Mouse (Mus musculus) embryo, embryonic 10.5 days (tissue): ENCODE results near the gene Ddx3x.
"Not testable (repeated sequence)": the region's sequence is repeated elsewhere in the genome, so short reads cannot be mapped to it uniquely, and the experiment has no call there.

Experiments
- DNase-seq: peaks from one replicate; pipeline ENCODE4 v3.0.0-alpha.2; 2015; ENCODE audit warnings: low spot score

Ddx3x gene

DNA sequence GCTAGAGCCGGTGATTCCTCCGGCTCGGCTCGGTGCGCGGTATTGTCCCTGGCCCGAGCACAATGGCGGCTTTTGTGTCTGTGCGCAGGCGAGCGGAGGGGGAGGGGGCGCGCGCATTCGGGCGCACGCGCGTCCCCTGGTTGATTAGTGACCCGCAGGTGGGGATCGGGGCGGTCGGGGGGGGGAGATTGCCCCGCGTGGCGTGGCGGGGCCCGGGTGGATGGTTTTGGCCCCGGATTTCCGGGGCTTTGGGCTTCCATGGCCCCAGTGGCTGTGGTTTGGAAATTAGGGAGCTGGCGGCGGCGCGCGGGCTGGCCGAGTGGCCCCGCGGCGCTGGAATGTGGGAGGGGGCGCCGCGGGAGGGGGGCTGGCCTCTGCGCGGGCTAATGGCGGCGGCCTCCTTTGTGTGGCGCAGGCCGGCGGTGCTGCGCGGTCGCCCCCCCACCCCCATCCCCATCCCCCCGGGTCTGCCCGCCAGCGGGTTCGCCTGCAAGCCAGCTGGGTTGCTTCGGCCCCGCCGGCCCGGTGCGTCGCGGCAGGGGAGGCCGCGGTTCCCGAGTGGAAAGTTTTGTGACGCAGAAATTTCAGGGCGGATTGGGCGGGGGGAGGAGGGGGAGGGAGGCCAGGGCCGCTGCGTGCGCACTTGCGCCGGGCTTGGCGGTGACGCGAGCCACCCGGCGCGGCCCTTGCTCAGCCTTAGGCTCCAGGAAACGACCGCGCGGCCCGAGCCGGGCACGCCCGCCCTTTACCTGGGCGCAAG is 739 bp downstream of the Ddx3x start:
- peak; percentile 75 for DNase-seq

DNA sequence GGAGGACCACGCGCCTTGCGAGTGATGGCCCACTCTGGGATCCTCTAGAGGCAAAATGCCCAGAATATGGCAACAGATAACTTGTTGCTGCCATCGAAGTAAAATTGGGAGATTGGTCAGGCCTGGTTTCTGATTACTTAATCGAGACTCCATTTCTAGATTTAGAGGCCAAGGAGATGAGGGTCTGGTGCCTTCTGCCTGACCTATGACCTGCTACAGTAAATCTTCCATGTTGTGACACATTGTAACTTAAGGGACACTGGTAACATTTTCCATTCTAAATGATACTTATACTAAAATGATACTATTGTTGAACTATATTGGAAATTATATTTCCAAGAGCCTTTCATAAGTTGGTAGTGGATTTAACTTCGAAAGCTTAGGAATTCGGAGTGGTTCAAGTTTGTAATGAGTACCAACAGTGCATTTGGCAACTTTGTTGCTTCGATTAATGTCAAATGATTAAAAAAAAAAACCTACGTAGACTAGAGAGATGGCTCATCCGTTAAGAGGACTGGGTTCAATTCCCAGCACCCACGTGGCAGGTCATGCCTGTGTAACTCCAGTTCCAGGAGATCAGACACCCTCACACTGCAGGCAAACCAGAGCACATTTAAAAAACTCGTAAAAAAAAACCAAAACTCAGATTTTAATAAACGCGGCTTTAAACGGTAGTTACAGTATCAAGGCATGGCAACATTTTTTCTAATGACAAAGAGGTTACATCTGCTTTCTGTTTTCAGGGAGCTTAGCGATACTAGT is 1.5 kb downstream of the Ddx3x start:
- DNase-seq, result no peak

DNA sequence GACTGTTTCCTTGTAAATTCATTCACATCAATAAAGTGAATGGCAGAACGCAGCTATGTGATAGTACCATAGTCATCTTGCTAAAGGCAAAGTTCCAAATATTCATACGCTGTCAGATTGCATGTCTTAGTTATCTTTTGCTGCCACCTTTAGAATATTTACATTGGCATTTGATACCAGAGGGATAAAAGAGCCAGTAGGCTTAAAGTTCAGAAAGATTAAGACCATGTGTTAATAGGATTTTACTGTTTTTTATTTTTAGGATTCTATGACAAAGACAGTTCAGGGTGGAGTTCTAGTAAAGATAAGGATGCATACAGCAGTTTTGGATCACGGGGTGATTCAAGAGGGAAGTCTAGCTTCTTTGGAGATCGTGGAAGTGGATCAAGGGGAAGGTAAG is 5.0 kb downstream of the Ddx3x start:
- DNase-seq, result no peak

DNA sequence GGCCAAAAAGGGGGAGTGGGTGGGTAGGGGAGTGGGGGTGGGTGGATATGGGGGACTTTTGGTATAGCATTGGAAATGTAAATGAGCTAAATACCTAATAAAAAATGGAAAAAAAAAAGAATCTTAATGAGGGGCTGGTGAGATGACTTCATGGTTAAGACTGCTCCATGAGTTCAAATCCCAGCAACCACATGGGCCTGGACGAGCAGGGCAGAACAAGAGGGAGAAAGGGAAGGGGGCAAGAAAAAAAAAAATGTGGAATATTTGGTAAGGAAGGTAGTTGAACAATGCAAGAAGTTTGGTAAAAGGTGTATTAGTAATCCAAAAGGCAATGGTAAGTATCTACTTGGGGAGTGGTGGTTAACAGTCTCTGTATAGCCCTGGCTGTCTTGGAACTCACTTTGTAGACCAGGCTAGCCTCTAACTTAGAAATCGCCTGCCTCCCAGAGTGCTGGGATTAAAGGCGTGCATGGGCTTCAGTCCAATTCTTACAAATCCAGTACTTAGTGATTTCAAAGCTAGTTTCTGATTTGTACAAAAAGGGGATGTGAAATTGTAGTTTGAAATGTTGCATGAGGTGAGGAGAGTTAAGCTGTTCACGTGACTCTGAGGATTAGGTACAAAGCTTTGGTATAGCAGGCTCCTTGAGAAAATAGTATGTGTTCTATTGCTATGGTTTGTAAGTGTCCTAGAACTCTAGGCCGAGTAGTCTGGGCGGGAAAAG is 13.9 kb downstream of the Ddx3x start:
- DNase-seq, result no peak

DNA sequence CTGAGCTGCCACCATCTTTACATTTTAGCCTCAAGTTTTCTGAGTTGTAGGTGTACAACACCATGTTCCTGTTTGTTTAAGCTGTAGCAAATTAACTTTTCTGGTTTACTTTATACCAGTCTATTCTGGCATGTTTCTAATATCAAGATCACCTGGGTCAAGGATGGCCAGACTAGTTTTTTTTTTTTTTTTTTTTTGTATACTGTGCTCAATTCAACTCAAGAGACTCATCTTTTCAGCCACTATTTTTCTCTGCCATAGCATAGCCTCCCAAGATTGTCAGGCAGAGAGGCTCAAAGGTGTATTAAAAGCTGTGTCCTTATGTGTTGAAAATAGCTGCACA is 14.4 kb downstream of the Ddx3x start:
- DNase-seq, result no peak

DNA sequence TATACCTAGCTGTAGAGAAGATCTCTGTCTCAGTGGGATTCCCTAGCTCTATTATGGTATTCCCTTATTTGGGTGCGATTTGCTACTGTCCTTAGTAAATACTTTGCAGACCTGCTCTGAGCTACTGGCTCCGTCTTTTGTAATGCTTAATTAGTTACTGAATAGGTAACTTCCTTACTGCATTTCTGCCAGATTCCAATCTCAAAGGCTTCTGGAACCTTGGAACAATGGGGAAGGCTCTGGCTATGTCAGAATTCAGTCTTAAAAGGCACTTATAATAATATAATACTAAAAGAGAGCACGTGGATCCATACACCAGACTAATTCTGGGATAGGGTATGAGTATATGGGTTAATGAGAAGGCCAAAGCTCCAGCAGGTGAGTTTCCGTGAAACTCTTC is 15.5 kb downstream of the Ddx3x start:
- not testable (repeated sequence) for DNase-seq

DNA sequence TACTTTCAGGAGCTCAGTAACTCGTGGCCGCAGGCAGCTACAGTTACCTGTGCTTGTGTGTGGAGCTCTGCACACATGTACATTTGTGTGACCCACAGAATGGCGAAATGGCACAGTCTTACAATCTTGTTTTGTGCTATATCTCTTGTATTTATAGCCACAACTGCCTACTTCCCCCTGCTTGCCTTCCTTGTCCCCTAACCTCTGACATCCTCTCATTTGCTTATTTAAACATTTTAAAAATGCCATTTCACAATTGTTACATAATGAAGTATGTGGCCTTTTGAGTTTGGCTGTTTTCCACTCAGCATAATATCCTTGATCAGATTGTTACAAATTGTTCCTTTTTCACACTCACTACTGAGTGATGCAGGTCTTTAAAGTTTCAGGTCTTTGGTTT is 25.4 kb downstream of the Ddx3x start:
- no peak for DNase-seq

DNA sequence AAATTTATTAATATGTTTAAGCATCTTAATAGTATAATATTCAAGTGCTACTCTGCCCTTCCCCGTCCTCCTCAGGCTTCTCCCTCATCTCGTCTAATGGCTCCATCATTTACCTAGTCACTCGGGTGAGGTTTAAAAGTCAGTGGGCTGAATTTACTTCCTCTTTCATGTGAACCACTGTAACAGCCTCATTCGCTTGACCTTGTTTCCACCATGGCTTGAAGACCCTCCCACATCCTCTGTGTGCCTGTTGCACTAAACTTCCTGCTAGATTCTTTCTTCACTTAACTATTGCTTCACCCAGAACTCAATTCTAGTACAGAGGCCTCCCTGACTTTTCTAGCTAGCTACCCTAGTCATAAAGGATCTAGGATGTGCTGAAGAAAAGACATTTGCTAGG is 30.6 kb downstream of the Ddx3x start:
- DNase-seq, result no peak

DNA sequence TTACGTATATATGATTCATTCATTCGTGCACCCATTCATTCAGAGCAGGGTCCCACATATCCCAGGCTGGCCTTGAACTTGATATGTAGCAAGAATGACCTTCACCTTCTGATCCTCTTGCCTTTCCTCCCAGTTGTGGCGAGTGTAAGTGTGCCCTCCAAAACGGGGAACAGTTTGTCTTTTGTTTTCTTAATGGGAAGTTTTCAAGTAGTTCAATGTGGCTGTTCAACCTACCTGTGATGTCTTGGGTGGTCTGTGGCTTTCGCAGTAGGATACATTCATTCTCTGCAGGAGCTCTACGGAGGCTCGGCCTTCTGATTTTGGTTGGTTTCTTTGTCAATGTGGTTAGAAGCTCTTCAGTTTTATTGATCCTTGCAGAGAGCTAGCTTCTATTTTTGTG is 48.8 kb downstream of the Ddx3x start:
- DNase-seq, result no peak
